Mouse (Mus musculus) fat pad, adult 2 months (tissue): ENCODE measurements around the gene Slc2a4.

Experiments used
- DNase-seq: peaks from one replicate; pipeline ENCODE4 v3.0.0-alpha.2; 2011; ENCODE audit warnings: low read depth, low spot score; ENCODE audit errors: extremely low read depth

The Slc2a4 gene

DNA sequence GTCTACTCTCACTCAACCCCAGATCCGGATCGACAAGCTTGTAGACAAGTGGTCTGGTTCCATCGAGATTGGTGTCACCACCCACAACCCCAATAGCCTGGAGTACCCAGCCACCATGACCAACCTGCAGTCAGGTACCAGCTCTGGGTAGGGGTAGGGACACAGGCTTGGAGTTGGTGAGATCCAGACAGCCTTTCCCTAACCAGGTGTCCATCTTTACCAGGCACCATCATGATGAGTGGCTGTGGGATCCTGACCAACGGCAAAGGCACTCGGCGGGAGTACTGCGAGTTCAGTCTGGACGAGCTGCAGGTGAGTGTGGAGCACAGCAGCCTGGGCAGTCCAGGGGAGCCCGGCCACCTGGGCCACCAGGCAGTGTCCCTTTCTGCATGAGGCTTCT, 43.7 kb downstream of the Slc2a4 start:
- no peak for DNase-seq

DNA sequence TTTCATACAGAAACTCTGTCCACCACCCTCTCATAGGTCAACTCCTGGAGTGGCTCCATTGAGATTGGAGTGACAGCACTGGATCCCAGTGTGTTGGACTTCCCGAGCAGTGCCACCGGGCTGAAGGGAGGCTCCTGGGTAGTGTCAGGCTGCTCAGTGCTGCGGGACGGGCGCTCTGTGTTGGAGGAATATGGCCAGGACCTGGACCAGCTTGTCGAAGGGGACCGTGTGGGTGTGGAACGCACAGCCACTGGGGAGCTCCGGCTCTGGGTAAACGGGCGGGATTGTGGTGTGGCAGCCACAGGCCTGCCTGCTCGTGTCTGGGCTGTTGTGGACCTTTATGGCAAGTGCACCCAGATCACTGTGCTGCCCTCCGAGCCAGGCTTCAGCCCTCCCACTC, 45.0 kb downstream of the Slc2a4 start:
- no peak for DNase-seq

DNA sequence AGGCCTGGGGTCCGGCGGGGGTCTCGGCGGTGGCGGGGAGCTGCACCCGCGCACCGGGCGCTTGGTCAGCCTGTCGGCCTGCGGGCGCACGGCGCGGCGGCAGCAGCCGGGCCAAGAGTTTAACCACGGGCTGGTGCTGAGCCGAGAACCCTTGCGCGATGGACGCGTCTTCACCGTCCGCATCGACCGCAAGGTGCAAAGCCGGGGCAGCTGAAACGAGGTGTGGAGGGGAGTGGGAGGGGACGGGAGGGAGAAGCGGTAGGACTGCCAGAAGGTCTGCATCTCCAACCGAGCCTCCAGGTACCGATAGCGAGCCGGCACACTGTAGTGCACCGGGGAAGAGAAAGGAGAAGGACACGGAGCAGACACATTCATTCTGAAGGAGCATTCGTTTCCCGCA, 46.0 kb downstream of the Slc2a4 start:
- DNase-seq: no peak

DNA sequence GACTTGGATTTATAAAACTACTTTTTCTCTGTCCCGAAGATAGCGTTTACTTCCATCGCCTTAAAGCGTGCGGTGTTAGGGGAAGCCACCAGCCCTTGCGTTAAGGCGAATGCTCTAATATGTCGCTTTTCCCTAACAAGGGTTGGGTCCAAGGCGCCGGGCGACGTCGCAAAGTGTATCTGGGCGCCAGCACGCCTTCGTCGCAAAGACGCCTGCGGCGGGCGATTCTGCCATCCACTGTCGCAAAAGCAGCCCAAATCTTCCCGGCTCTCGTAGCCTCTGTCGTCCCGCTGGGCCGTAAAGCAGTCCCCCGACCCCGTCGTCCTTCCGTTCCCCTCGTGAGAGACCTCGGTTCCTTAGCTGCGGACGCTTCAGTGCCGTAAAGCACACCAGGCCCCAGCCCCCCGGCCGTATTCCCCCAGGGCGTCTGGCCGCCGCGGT, 46.6 kb downstream of the Slc2a4 start:
- DNase-seq: no peak

DNA sequence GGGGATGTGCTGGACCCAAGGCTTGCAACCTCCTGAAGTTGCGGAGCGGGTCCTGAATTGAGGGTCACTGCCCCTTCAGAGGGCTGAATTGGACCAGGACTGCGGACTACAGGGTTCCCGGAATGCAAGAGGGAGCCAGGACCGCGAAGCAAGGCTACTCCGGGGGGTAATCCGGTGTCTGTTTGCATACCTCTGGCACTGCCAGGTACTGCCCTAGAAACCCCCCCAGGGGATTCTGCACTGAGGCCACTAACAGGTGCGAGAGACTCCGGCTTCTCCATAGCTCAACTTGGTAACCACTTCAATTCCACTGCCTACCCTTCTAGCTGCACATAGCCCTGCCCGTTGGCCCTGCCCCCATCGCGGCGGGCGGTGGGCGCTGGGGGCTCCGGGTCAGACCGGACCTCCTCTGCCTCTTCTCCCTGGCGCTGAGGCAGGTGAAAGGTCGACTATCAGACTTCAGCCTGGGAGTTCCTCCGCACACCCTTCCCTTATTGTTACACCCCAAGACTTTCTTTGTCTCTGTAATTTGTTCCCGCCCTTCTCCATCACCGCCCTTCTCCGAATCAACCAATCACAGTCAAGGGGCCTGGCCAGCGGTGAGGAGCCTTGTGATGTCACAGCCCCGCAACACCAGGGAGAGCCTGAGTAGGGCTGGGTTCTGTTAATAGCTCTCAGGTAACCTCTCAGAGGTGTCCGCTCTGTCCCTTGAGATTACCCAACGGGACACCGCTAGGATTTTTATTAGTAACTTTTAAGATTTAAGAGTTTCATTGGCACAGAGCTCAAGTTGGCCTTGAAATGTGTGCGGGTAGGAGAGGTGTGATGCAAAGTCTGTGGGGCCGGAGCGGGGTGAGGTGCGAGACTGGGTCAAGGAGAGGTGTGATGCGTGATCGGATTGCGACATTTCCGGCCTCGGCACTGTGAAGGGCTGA, 47.2 kb downstream of the Slc2a4 start, which contains the start of the genes 2810408A11Rik and Neurl4:
2810408A11Rik (minus strand) TSS at position 517 of the 935 bp plus-strand sequence.
Neurl4 (plus strand) TSS at position 602 of the 935 bp plus-strand sequence.
- no peak for DNase-seq

DNA sequence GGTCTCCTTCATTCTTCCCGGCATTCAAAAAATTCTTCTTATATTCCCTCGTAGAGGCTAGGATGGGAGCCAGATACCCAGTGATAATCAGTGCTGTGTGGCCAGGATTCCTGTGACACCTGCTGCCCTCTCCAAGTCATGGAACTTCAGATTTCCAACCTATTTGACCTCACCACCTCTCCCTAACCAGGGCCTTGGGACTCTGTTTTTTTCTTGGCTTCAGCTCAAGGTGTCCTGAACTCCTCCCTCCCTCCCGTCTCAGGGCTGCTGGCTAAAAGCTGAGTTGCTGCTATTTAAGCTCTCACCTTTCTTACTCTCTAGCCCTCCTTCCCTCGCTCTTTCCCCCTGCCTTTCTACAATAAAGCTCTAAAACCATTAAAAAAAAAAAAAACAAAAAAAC, 48.1 kb downstream of the Slc2a4 start:
- DNase-seq: no peak

DNA sequence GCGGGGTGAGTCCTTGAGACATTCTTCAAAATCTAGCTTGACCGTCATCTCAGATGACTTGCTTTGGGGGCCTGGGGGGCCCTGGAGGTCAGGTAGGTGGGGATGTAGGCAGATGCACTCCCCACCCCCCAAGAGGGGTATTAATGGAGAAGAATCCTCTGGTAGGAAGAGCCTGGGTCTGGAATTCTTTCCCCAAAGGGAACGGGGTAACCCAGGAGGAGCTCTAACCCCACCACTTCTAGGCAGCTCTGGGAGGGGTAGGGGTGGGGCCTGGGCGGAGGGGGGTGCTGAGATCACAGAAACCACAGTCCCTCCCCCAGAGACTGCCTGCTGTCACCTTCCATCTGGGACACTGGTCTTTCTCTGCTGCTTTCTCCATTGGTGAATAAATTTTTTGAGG, 52.7 kb downstream of the Slc2a4 start, which contains the start of gene Acap1:
Acap1 (minus strand) TSS at position 249 of the 400 bp plus-strand sequence.
- DNase-seq: no peak

DNA sequence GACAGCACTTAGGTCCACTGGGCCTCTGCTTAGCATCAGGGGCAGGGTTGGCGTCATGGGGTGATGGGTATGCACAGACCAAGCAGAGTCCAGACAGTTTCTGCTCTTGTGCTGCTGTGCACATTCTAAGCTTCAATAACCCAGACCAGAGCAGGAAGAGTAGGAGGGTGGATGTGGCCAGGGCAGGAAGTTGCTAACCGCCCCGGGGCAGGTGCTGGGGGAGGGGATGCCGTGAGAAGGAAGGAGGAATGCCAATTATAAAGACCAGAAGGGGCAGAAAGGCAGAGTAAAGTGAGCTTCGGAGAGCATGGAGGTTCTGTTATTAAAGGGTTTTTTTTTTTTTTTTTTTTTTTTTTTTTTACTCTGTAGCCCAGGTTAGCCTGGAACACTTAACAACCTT, 53.3 kb downstream of the Slc2a4 start:
- DNase-seq: no peak
